In the genomic region with DNA sequence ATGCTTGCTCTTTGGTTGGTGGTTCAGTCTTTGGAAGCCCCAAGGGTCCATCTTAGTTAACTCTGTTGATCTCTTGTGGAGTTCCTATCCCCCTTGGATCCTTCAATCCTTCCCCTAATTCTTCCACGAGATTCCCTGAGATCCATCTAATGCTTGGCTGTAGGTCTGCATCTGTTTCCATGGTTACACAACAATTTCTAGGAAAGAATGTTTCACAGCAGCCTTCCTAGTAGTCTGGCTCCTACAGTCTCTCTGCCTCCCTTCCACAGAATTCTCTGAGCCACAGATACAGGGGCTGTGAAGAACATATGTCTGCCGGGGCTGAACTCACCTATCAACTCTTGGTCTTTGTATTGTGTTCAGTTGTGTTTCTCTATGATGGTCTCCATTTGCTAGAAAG, we compare ENCODE assay signal across 20 mouse cellular contexts.
A peak's percentile ranks its signal among the peaks of the same experiment; 100 is the strongest.
DNase-seq lines count a peak whose midpoint lies in the region; ATAC-seq and TF ChIP-seq lines count a peak whose summit lies in the region.
"Had no signal": no experiment of that assay in that cellular context is flagged by ENCODE, and none has a peak within 500 bp of the region (broad histone marks: within the 10 kb centered on the region; RNA-seq: fewer than 3 reads in every experiment).

No protein-coding gene starts in this region.

- H3K9ac ChIP-seq in forebrain, embryonic 14.5 days (ENCODE audit: low read length), result no peak overlapping the region
- no peak overlapping the region for H3K9ac ChIP-seq in forebrain, embryonic 11.5 days (ENCODE audit: low read length)
- H3K9ac ChIP-seq in forebrain, postnatal 0 days, result no peak overlapping the region
- H3K9ac ChIP-seq: kidney, embryonic 15.5 days; limb, embryonic 12.5 days; liver, embryonic 12.5 days had no signal

- no peaks in the 10 kb centered on the region for H3K27me3 ChIP-seq in forebrain, embryonic 14.5 days (replicated peaks; ENCODE audit: control insufficient read depth, insufficient read depth, low read length)
- H3K27me3 ChIP-seq in forebrain, embryonic 11.5 days (ENCODE audit: control insufficient read depth, insufficient read depth, low read length), result no peaks in the 10 kb centered on the region
- H3K27me3 ChIP-seq in forebrain, postnatal 0 days (ENCODE audit: insufficient read depth, low read length), result no peaks in the 10 kb centered on the region
- H3K27me3 ChIP-seq: kidney, embryonic 15.5 days; limb, embryonic 12.5 days; liver, embryonic 12.5 days had no signal

- intact Hi-C loops in left cerebral cortex, postnatal 25 days (cut with DNase I), result no loop called here
- intact Hi-C loops in left cerebral cortex, adult 2 months (cut with DNase I), result no loop called here
- intact Hi-C loops in gastrocnemius, adult 2 months (cut with DNase I), result no loop called here

- H3K4me3 ChIP-seq in forebrain, embryonic 14.5 days (ENCODE audit: low read depth, low read length), result no peak overlapping the region
- H3K4me3 ChIP-seq in forebrain, embryonic 11.5 days (ENCODE audit: low read depth, low read length), result no peak overlapping the region
- H3K4me3 ChIP-seq in left cerebral cortex, adult 2 months, result no peak overlapping the region
- no peak overlapping the region for H3K4me3 ChIP-seq in forebrain, postnatal 0 days (ENCODE audit: low read depth, low read length)
- H3K4me3 ChIP-seq in gastrocnemius, adult 2 months, result no peak overlapping the region
- H3K4me3 ChIP-seq: kidney, embryonic 15.5 days; limb, embryonic 12.5 days; liver, embryonic 12.5 days had no signal

- no peaks in the 10 kb centered on the region for H3K9me3 ChIP-seq in forebrain, embryonic 14.5 days (replicated peaks; ENCODE audit: control insufficient read depth, low read length)
- H3K9me3 ChIP-seq in forebrain, embryonic 11.5 days (ENCODE audit: control insufficient read depth, low read length), result no peaks in the 10 kb centered on the region
- no peaks in the 10 kb centered on the region for H3K9me3 ChIP-seq in forebrain, postnatal 0 days (ENCODE audit: low read length)
- H3K9me3 ChIP-seq: kidney, embryonic 15.5 days; limb, embryonic 12.5 days; liver, embryonic 12.5 days had no signal

- 0 out of 2 replicates have a peak, but pooled peaks cover 2% of the 10 kb centered on the region for H3K4me1 ChIP-seq in forebrain, embryonic 14.5 days (ENCODE audit: control insufficient read depth, insufficient read depth, low read length)
- no peaks in the 10 kb centered on the region for H3K4me1 ChIP-seq in forebrain, embryonic 11.5 days (replicated peaks; ENCODE audit: control insufficient read depth, insufficient read depth, low read length)
- no peaks in the 10 kb centered on the region for H3K4me1 ChIP-seq in forebrain, postnatal 0 days (ENCODE audit: insufficient read depth)
- H3K4me1 ChIP-seq: kidney, embryonic 15.5 days; limb, embryonic 12.5 days had no signal

- no peaks in the 10 kb centered on the region for H3K36me3 ChIP-seq in forebrain, embryonic 14.5 days (ENCODE audit: control insufficient read depth, insufficient read depth, low read length)
- no peaks in the 10 kb centered on the region for H3K36me3 ChIP-seq in forebrain, embryonic 11.5 days (ENCODE audit: control insufficient read depth, insufficient read depth, low read length)
- no peaks in the 10 kb centered on the region for H3K36me3 ChIP-seq in forebrain, postnatal 0 days (ENCODE audit: insufficient read depth)
- H3K36me3 ChIP-seq: kidney, embryonic 15.5 days; limb, embryonic 12.5 days; liver, embryonic 12.5 days had no signal

- no peak overlapping the region for H3K27ac ChIP-seq in forebrain, embryonic 14.5 days (ENCODE audit: low read depth, low read length)
- no peak overlapping the region for H3K27ac ChIP-seq in forebrain, embryonic 11.5 days (ENCODE audit: low read depth, low read length)
- no peak overlapping the region for H3K27ac ChIP-seq in left cerebral cortex, adult 2 months
- no peak overlapping the region for H3K27ac ChIP-seq in forebrain, postnatal 0 days (ENCODE audit: low read depth, low read length)
- H3K27ac ChIP-seq in gastrocnemius, adult 2 months, result no peak overlapping the region
- H3K27ac ChIP-seq: kidney, embryonic 15.5 days; limb, embryonic 12.5 days; liver, embryonic 12.5 days; stomach, postnatal 0 days had no signal

- TF ChIP-seq CTCF in left cerebral cortex, adult 2 months (IDR thresholded peaks at IDR 0.05), result no peak
- no peak for TF ChIP-seq CTCF in forebrain, postnatal 0 days (IDR thresholded peaks at IDR 0.05; ENCODE audit: low read depth)
- TF ChIP-seq CTCF in gastrocnemius, adult 2 months (IDR thresholded peaks at IDR 0.05), result no peak

- H3K4me2 ChIP-seq in forebrain, embryonic 14.5 days (ENCODE audit: low read length), result no peak overlapping the region
- H3K4me2 ChIP-seq in forebrain, embryonic 11.5 days (ENCODE audit: low read depth, low read length, severe bottlenecking), result no peak overlapping the region
- no peak overlapping the region for H3K4me2 ChIP-seq in forebrain, postnatal 0 days (ENCODE audit: low read depth)
- H3K4me2 ChIP-seq: kidney, embryonic 15.5 days; limb, embryonic 12.5 days; liver, embryonic 12.5 days had no signal

- DNase-seq in forebrain, embryonic 14.5 days (ENCODE audit: low spot score), result peak; percentile 32
- DNase-seq in forebrain, embryonic 11.5 days (ENCODE audit: low spot score), result no peak
- DNase-seq in left cerebral cortex, postnatal 25 days (ENCODE audit: low spot score in 2 of 2), result peak; percentile 5 to 52
- DNase-seq in left cerebral cortex, adult 2 months (ENCODE audit: extremely low spot score in 1 of 2, low spot score in 2 of 2), result no peak
- DNase-seq in R1 (ENCODE audit: low read depth, low spot score), result peak; percentile 13
- DNase-seq in forebrain, postnatal 0 days, result peak; percentile 25
- DNase-seq in lung, postnatal 10 days, result no peak
- DNase-seq in gastrocnemius, adult 2 months, result no peak
- DNase-seq: adrenal gland, postnatal 14 days; cerebellum, adult 11-12 months; cerebellum, postnatal 10 days; heart, postnatal 4 days; kidney, postnatal 36 days; lung, adult 18-20 months; lung, postnatal 14 days had no signal

- ATAC-seq in forebrain, embryonic 14.5 days, result no peak
- no peak for ATAC-seq in forebrain, embryonic 11.5 days (replicated peaks; ENCODE audit: low FRiP score)
- ATAC-seq in forebrain, postnatal 0 days, result peak; percentile 76
- ATAC-seq: intestine, postnatal 0 days; liver, embryonic 12.5 days had no signal

- WGBS in forebrain, embryonic 14.5 days, result 56% methylated on average over 2 of the region's 2 CpGs
- WGBS in forebrain, embryonic 11.5 days, result 74% methylated on average over 2 of the region's 2 CpGs
- WGBS in forebrain, postnatal 0 days, result 31% methylated on average over 2 of the region's 2 CpGs

Comparison
In these comparisons a context has a peak if more than half of its experiments do, and no peak if none do; other contexts are left out.
1. DNase-seq: peak in forebrain, embryonic 14.5 days (single experiment), left cerebral cortex, postnatal 25 days (2 of 2), R1 (single experiment) and forebrain, postnatal 0 days (single experiment); none in forebrain, embryonic 11.5 days (single experiment), left cerebral cortex, adult 2 months (0 of 2), lung, postnatal 10 days (single experiment) and gastrocnemius, adult 2 months (single experiment).